Mouse (Mus musculus): ENCODE results near the gene Ptafr. TPM values are rescaled to one million over a fixed set of nuclear protein-coding genes. Genes with fewer than 3 reads are reported as not detected.

The Ptafr gene
- total RNA-seq (2023; ENCODE audit: inconsistent age), result 1.00 to 1.3 TPM (median 1.2 TPM) in 4 replicates

DNA sequence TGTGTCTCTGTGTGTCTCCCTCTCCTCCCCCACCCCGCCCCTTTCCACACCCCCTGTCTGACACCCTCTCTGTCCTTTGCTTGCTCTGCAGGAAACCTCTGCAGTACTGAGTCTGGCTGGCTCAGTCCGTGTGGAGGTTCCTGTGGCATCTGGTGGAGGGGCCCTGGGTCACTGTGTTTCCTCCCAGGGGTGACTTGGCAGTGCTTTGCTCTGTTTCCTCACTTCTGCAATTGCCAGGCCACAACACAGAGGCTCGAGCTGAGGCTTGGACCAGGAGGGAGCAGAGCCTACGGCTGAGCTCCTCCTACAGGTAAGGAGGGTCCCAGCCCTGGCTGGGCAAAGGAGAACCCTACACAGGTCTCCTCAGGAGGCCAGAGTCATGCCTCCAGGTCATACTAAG lies at the start of gene Ptafr:
Gene Ptafr, plus strand, starts transcription at position 103 of the 400 bp plus-strand sequence.

DNA sequence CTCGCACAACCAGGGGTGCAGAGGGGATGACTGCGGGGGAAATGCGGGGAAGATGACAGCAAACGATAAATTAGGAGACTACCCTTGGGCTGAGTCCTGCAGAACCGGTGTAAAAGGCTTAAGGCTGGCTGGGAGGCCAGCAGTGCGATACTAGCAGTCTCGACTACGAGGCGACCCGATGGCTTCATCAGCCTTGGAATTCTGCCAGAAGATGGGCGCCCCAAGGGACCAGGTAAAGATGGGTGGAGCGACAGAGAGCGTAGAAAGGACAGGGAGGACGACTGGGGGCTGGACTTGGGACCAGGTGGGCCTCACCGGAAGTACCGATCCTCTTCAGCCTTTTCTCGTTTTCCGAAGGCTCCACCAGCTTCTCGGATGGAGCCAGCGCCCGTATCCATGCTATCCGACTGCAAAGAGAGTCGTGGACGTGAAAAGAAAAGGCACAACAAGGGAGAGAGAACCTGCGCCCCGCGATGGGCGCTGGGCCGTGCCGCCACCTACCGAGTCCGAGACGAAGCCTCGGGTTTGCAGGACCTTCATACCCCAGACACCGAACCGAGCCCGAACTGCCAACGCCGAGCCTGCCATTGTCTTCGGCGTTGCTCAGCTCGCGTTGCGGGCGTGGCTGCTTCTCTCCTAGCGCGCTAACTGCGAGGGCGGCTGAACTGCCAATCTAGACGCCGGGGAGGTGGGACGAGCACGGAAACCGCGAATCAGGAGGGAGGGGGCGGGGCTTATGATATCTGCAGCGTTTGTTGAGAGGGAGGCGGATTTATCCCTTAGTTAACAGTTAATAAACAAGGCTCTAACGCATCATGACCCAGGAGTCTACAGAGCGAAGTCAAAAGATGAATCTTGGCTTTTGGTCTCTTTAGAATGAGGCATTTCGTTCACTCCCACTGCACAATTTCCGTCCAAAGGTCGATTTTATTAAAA lies 30.6 kb upstream of the Ptafr start, which contains the start of gene Atpif1:
Gene Atpif1, minus strand, starts transcription at position 679 of the 936 bp plus-strand sequence.

DNA sequence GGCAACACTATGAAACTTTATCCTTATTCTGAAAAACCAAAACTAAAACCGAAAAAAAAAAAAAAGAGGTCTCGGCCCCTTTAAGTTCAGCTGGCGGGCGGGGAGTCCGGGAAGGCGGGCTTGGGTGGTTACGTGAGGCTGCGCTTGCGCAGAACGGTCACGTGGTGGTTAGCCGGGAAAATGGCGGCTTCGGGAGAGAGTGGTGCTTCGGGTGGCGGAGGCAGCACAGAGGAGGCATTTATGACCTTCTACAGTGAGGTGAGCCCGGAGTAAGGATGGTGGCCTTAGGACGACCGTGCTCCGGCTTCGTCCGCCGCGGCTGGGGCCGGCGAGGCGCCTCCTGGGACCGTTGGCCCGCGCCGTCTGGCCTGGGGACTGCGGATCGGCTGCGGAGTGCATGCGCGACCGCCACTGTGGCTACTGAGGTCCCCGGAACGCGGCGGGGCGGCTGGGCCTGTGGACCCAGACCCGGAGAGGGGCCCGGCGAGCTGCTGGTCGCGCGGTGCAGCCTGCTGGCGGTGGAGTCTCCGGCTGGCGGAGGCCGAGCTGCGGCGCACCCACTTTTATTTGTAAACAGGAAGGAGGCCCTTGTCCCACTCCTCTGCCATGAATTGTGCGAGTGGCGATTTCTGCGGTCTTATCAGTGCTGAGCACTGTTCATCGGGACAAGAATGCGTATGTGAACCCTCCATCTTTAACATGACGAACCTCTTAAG lies 28.3 kb upstream of the Ptafr start, which contains the start of gene Dnajc8:
Gene Dnajc8, plus strand, starts transcription at position 145 of the 716 bp plus-strand sequence.

Other genes with a start within 250 kb of the Ptafr start
- 33.5 to 46.1 TPM (median 39.3 TPM) in 4 replicates for gene Trnau1ap, start 234.5 kb upstream of the Ptafr start, total RNA-seq (2023; ENCODE audit: inconsistent age)
- gene Rcc1, start 210.5 kb upstream of the Ptafr start, total RNA-seq (2023; ENCODE audit: inconsistent age), result 15.2 to 22.8 TPM (median 17.3 TPM) in 4 replicates
- 25.8 to 31.9 TPM (median 27.9 TPM) in 4 replicates for gene Phactr4, start 141.6 kb upstream of the Ptafr start, total RNA-seq (2023; ENCODE audit: inconsistent age)
- gene Med18, start 100.1 kb upstream of the Ptafr start, total RNA-seq (2023; ENCODE audit: inconsistent age), result 6.0 to 10.6 TPM (median 7.9 TPM) in 4 replicates
- gene Sesn2, start 53.6 kb upstream of the Ptafr start, total RNA-seq (2023; ENCODE audit: inconsistent age), result 11.8 to 14.7 TPM (median 13.5 TPM) in 4 replicates
- 49.7 to 66.6 TPM (median 61.8 TPM) in 4 replicates for gene Atpif1, start 30.4 kb upstream of the Ptafr start, total RNA-seq (2023; ENCODE audit: inconsistent age)
- 95.0 to 109 TPM (median 108 TPM) in 4 replicates for gene Dnajc8, start 28.5 kb upstream of the Ptafr start, total RNA-seq (2023; ENCODE audit: inconsistent age)
- gene Eya3, start 74.9 kb downstream of the Ptafr start, total RNA-seq (2023; ENCODE audit: inconsistent age), result 38.9 to 43.7 TPM (median 41.4 TPM) in 4 replicates
- gene Xkr8, start 168.5 kb downstream of the Ptafr start, total RNA-seq (2023; ENCODE audit: inconsistent age), result 1.0 to 1.8 TPM (median 1.4 TPM) in 4 replicates
- not detected in 4 replicates for gene Smpdl3b, start 193.2 kb downstream of the Ptafr start, total RNA-seq (2023; ENCODE audit: inconsistent age)
- gene Rpa2, start 204.3 kb downstream of the Ptafr start, total RNA-seq (2023; ENCODE audit: inconsistent age), result 44.5 to 47.5 TPM (median 45.6 TPM) in 4 replicates
- 128 to 135 TPM (median 131 TPM) in 4 replicates for gene Themis2, start 232.3 kb downstream of the Ptafr start, total RNA-seq (2023; ENCODE audit: inconsistent age)